In the genomic region with DNA sequence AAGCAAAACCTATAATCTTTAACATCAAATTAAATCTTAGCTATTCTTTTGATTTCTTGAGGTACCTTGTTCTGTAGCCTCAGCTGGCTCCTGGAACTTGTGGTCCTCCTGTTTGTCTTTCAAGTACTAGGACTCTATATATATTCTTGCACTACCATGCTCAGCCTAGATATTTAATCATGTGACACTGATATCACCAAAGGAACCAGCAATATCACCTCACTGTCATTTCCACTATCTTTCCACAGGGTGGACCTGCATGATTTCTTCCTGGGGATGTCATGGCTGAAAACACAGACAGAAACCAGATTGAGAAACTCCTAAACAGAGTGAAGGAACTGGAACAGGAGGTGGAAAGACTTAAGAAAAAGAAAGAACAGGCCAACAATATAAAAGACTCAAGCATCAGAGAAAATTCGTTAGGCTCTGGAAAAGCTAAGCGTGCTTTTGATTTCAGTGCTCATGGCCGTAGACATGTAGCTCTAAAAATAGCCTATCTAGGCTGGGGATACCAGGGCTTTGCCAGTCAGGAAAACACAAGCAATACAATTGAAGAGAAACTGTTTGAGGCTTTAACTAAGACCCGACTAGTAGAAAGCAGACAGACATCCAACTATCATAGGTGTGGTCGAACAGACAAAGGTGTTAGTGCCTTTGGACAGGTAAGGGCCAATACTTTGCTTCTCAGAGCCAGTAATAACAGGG, we compare ENCODE assay signal across 21 mouse cellular contexts. TPM values are rescaled to one million over a fixed set of nuclear protein-coding genes. Genes with fewer than 3 reads are reported as not detected.
"Had no signal": no experiment of that assay in that cellular context is flagged by ENCODE, and none has a peak within 500 bp of the region (broad histone marks: within the 10 kb centered on the region; RNA-seq: fewer than 3 reads in every experiment).

No protein-coding gene starts in this region.

- H3K27me3 ChIP-seq: liver, embryonic 15.5 days; megakaryocyte, embryonic 14.5 days; midbrain, embryonic 15.5 days; neural tube, embryonic 12.5 days had no signal

- ATAC-seq: midbrain, embryonic 15.5 days had no signal

- H3K4me3 ChIP-seq: left cerebral cortex, adult 2 months; limb, embryonic 10.5 days; liver, embryonic 15.5 days; megakaryocyte, embryonic 14.5 days; midbrain, embryonic 15.5 days; neural tube, embryonic 12.5 days had no signal

- H3K27ac ChIP-seq: kidney, postnatal 0 days; left cerebral cortex, adult 2 months; limb, embryonic 10.5 days; liver, embryonic 15.5 days; macrophage; midbrain, embryonic 15.5 days; neural tube, embryonic 12.5 days; stomach, postnatal 0 days had no signal

- H3K4me2 ChIP-seq: liver, embryonic 11.5 days; liver, embryonic 15.5 days; midbrain, embryonic 11.5 days; midbrain, embryonic 15.5 days; neural tube, embryonic 12.5 days had no signal

- H3K9ac ChIP-seq: liver, embryonic 15.5 days; midbrain, embryonic 15.5 days; neural tube, embryonic 12.5 days had no signal

- H3K9me3 ChIP-seq: limb, embryonic 10.5 days; liver, embryonic 15.5 days; megakaryocyte, embryonic 14.5 days; midbrain, embryonic 15.5 days; neural tube, embryonic 12.5 days had no signal

- DNase-seq: kidney, postnatal 36 days; lung, adult 2 months; lung, postnatal 10 days; thymus, postnatal 4 days had no signal

RNA-seq across cellular contexts. Expression of gene Pate2, which starts 5.4 kb away (rescaled TPM):
- total RNA-seq: monocyte, adult 5-6 weeks; neutrophil, adult 5-6 weeks had no signal
- polyA plus RNA-seq: lung, adult 2 months; macrophage had no signal

RNA-seq across cellular contexts. Expression of gene Ddx25, which starts 6.4 kb away (rescaled TPM):
- polyA plus RNA-seq: macrophage had no signal

RNA-seq across cellular contexts. Expression of gene Gm1113, which starts 46.6 kb away (rescaled TPM):
- total RNA-seq: layer of hippocampus, adult 8-10 months; layer of hippocampus, postnatal 25 days; left cerebral cortex, adult 2 months; left cerebral cortex, postnatal 14 days; monocyte, adult 5-6 weeks; neutrophil, adult 5-6 weeks had no signal
- polyA plus RNA-seq: kidney, postnatal 0 days; limb, embryonic 10.5 days; limb, embryonic 14.5 days; liver, embryonic 11.5 days; liver, embryonic 15.5 days; lung, adult 2 months; macrophage; midbrain, embryonic 11.5 days; midbrain, embryonic 15.5 days; neural tube, embryonic 12.5 days; stomach, postnatal 0 days had no signal
